Mouse (Mus musculus): ENCODE data around the gene Acr.

Acr gene

GRCm38 (mm10) chr15:89568114-89568513 lies at the start of gene Acr:
Acr (plus strand) TSS chr15:89568326.
- DNase-seq (ENCODE audit: low read depth, low spot score), result no peak

- no peak for DNase-seq (ENCODE audit: low read depth, low spot score)
Measured at GRCm38 (mm10) chr15:89521951-89522350, 46.2 kb upstream of the Acr start.

GRCm38 (mm10) chr15:89522566-89523282 lies 45.4 kb upstream of the Acr start:
- DNase-seq (ENCODE audit: low read depth, low spot score), result no peak

- DNase-seq (ENCODE audit: low read depth, low spot score), result no peak
Measured at GRCm38 (mm10) chr15:89523283-89523832, 44.8 kb upstream of the Acr start.

- DNase-seq (ENCODE audit: low read depth, low spot score), result no peak
Measured at GRCm38 (mm10) chr15:89524001-89524571, 44.0 kb upstream of the Acr start.

GRCm38 (mm10) chr15:89524611-89525415 lies 43.3 kb upstream of the Acr start:
- DNase-seq (ENCODE audit: low read depth, low spot score), result no peak

GRCm38 (mm10) chr15:89525464-89525863 lies 42.7 kb upstream of the Acr start:
- DNase-seq (ENCODE audit: low read depth, low spot score), result no peak

GRCm38 (mm10) chr15:89525896-89526295 lies 42.2 kb upstream of the Acr start:
- DNase-seq (ENCODE audit: low read depth, low spot score), result no peak

GRCm38 (mm10) chr15:89526776-89527325 lies 41.3 kb upstream of the Acr start:
- DNase-seq (ENCODE audit: low read depth, low spot score), result no peak

GRCm38 (mm10) chr15:89527466-89527865 lies 40.7 kb upstream of the Acr start:
- DNase-seq (ENCODE audit: low read depth, low spot score), result no peak

GRCm38 (mm10) chr15:89528201-89528850 lies 39.8 kb upstream of the Acr start:
- DNase-seq (ENCODE audit: low read depth, low spot score), result no peak

- no peak for DNase-seq (ENCODE audit: low read depth, low spot score)
Measured at GRCm38 (mm10) chr15:89528923-89529322, 39.2 kb upstream of the Acr start.

- DNase-seq (ENCODE audit: low read depth, low spot score), result no peak
Measured at GRCm38 (mm10) chr15:89530336-89530735, 37.8 kb upstream of the Acr start.

- no peak for DNase-seq (ENCODE audit: low read depth, low spot score)
Measured at GRCm38 (mm10) chr15:89531399-89531798, 36.7 kb upstream of the Acr start.

GRCm38 (mm10) chr15:89532026-89532923 lies 35.9 kb upstream of the Acr start:
- DNase-seq (ENCODE audit: low read depth, low spot score), result peak; percentile 84

- DNase-seq (ENCODE audit: low read depth, low spot score), result no peak
Measured at GRCm38 (mm10) chr15:89532924-89533842, 34.9 kb upstream of the Acr start.

- DNase-seq (ENCODE audit: low read depth, low spot score), result no peak
Measured at GRCm38 (mm10) chr15:89533843-89534207, 34.3 kb upstream of the Acr start.

- no peak for DNase-seq (ENCODE audit: low read depth, low spot score)
Measured at GRCm38 (mm10) chr15:89544171-89544570, 24.0 kb upstream of the Acr start.

- DNase-seq (ENCODE audit: low read depth, low spot score), result no peak
Measured at GRCm38 (mm10) chr15:89547321-89547720, 20.8 kb upstream of the Acr start.

All from brain, embryonic 18.5 days (tissue).